Mouse (Mus musculus) E14TG2a.4 (cell line): ENCODE measurements at regions not wholly inside any gene's neighbourhood (a gene's known extent, or its start where the extent isn't known, plus 50 kb on each side); places are given as distances from the start of the nearest gene placed in this dataset.

ENCODE experiments used
- CTCF ChIP-seq: conservative IDR thresholded peaks from 2 replicates; pipeline ENCODE4 v1.5.1; 2014; ENCODE audit warnings: low read length
- NANOG ChIP-seq: IDR thresholded peaks from 2 replicates; pipeline ENCODE4 v1.6.1; 2014; ENCODE audit warnings: borderline replicate concordance, low read length, mixed read lengths

GRCm38 (mm10) chr12:47140677-47141076, 321.9 kb upstream of the Nova1 start:
- TF ChIP-seq CTCF: no peak
- no peak for TF ChIP-seq NANOG
